Mouse (Mus musculus) MN1 (cell line): ENCODE results near the gene Msrb1.
"Not testable (repeated sequence)": the region's sequence is repeated elsewhere in the genome, so short reads cannot be mapped to it uniquely, and the experiment has no call there.

ENCODE experiments used
- DNase-seq: peaks from one replicate; pipeline ENCODE4 v3.0.0-alpha.2; 2016; ENCODE audit warnings: low spot score

Msrb1 gene

DNA sequence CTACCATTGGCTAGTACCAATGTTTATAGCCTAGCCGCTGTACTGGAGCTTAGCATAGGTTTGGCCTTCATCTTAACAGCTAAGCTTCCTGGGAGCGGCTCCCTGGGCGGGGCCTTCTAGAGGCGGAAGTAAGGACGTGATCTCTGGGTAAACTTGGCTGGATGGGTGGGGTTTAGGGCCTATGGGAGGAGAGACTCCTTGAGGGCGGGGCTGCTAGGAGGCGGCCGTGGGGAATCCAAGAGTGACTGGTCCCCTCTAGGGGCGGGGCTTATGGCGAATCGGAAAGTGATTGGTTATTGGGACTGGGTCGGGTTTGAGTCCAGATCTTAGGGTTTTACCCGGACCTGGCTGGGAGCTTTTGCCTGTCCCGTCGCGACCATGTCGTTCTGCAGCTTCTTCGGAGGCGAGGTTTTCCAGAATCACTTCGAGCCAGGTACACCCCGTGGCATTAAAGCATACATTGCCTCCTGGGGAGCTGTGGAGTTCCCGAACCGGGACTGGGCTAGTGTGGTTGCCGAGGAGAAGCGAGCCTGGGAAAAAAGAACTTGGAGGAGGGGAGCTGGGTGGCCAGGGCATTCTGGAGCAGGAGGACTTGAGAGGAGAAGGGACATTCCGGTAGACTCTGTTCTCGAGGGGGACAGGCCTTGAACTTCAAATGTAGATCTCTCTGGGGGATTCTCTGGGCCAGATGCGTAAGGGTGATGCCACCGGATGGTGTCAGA lies at the start of gene Msrb1:
Msrb1 (plus strand) TSS at position 313 of the 722 bp plus-strand sequence.
- DNase-seq: peak; percentile 83

DNA sequence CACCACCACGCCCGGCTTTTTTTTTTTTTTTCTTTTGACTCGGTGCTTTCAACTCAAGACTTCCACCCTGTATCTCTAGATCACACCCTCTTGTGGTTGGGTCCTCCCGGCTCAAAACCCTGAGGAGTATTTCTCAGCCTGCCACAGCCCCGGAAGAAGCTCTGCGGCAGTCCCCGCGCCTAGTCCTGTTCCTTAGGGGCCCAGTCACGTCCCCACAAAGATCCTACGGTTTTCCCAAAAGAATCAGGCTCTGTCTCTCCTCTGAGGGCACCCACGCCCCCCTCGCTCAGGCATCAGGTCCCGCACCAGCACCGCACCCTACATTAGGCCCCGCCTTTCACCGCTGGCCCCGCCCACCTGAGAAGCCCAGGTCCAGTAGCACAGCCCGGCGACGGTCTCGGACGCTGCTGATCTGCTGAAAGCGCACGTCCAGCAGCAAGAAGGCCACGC lies 49.3 kb upstream of the Msrb1 start:
- DNase-seq: no peak

DNA sequence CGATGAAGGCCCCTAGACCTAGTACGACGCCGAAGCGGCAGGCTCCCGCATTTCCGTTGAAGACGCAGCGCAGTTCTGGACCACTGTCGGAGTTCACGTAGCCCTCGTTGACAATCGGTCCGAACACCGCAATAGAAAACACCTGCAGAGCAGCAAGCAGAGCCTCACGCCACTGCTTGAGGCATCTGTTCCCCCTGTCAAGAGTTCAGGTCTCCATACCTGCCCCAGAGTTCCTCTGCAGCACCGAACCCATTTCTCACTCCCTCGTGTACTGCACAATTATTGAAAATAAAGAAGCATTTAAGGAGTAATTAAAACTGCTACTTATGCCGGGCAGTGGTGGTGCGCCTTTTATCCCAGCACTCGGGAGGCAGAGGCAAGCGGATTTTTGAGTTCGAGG lies 48.8 kb upstream of the Msrb1 start:
- DNase-seq: no peak

DNA sequence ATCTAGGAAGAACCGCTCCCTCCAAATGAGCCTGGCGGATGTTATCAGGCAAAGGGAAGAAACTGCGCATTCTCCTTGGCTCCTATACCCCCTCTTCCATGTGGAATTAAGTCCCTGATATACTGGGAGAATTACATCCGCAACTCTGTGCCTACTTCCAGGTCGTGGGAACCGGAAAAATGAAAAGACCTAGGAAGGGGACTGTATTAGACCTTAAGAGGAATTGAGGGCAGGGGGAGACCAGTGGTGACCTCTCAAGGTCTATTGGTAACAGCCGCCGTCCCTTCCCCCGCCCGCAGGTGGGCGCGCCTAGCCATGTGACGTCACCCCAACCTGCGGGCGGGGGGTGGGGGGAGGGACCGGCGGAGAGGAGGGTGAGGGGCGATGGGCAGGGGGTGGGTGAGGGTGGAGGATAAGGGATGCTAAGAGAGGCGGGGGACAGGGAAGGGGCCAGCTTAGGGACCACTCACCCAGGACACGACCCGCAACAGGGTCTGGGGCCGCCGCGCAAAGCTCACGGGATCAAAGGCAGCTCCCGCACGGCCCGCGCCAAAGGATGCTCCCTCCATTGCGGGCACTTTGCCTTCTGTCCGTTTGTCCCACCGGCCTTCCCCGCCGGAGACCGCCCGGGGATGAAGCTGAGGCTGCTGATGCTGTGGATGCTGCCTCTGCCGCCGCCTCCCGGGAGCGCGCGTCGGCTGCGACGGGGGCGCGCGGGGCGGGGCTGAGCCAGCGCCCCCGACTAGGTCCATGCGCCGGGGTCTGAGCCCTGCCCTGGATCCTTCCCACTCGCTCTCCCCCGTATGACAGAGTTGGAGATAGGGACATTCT lies 47.0 kb upstream of the Msrb1 start, which contains the start of gene Syngr3:
Syngr3 (minus strand) TSS at position 705 of the 831 bp plus-strand sequence.
- DNase-seq: peak; percentile 47

DNA sequence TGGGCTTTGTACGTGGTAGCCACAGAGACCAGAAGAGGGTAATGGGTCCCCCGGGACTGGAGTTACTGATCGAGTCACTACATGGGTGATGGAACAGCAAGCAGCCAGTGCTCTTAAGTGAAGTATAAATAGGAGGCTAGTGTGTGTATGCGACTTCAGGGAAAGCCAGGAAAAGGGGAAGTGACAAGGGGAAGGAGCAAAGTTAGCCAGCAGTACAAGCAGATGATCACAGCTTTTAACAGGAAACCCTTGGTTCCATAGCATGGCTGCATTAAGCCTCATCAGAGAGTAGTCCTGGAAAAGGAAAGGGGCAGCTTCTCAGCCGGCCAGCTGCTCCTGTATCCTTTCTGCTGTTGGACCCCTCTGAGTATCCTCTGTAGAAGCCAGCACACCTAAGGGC lies 44.1 kb upstream of the Msrb1 start:
- DNase-seq: peak; percentile 42

DNA sequence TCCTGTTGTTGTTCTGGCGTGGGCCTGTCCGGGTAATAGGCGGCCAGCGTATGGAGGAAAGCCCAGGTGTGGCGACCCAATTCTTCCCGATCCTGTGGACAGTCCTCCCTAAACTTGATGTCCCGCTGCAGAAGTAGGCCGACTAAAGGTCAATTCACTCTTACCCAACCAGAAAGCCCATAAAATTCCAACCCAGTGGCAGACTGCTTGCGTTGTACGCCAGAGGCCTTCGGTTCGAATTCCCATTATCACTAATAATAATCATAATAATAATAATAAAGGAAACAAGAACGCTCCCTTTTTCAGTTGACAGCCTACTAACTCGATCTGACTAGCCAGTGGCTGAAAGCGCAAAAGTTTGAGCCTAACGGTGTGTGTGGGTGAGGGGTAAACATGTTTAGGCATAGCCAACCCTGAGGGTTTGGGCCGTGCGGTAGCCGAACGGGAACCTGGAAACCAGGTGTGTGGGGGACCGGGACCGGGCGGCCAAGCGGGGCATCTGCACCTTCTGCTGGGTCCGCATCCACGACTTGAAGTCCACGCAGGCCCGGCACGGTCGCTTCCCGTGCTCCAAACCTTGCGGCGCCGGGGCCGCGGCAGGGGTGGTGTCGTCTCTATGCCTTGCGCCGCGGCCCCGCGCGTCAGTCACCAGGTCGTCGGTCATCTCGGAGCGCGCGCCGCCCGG lies 41.0 kb upstream of the Msrb1 start:
- DNase-seq: no peak

DNA sequence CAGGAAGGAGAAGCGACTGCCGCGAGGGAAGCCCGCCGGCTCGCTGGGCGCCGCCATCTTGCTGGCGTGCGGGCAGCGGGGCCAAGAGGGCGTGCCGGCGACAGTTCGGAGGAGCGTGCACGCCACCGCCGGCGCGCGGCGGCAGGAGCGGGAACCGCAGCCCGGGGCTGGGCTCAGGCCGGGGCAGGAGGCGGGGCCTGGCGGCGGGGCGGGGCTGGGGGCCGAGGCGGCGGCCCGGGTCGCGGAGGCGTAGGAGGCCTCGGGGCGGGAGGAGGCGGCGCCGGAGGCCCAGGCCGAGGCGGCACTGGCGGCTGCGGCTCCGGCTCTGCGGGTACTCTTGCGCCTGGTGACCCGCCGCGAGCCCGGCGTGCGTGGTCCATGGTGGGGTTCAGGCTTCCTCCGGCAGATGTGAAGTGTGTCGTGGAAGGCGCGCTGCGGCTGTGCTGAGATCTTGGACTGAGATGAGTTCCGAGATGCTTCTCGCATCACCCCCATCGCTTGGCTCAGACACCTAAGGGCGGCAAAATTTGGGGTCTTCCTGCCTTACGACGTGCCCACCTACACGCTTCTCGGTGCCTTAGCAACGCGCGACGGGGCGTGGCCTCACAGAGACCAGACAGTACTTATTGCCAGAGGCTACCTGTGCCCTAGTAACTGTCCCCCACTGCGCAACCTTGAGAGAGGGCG lies 40.3 kb upstream of the Msrb1 start, which contains the start of the genes Gfer and Noxo1:
Gfer (minus strand) TSS at position 146 of the 687 bp plus-strand sequence.
Noxo1 (plus strand) TSS at position 224 of the 687 bp plus-strand sequence.
- DNase-seq: peak; percentile 92

DNA sequence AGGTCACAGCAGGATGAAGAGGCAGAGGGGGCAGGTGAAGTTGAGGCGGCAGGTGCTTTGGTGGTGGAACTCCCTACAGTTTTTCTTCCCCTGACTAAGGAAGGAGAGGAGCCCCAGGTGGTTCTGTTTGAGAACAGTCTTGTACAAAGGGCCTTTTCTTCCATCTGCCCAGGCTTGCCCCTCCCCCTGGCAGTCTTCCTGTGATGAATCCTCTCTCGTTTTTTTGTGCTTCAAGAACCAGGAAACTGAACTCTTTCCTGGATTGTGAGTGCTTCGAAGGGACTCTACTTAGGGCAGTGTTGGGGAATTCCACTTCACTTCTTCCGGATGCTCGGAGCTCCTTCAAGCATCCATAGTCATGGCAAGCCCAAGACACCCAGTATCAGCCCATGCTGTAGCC lies 38.5 kb upstream of the Msrb1 start:
- DNase-seq: no peak

DNA sequence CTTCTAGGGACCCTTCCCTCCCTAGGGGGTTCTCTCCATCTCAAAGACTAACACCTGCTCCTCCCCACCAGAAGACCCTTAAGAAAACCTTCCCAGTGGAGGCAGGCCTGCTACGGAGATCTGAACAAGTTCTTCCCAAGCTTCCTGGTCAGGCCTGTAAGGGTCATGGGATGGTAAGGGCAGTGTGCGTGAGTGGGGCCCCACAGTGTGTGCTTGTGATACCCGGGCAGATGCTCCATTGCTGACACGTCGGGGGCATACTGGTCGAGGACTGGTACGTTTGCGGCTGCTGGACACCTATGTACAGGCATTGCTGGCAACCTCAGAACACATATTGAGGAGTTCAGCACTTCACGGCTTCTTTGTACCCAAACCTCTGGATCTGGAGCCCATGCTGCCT lies 37.7 kb upstream of the Msrb1 start:
- DNase-seq: no peak

DNA sequence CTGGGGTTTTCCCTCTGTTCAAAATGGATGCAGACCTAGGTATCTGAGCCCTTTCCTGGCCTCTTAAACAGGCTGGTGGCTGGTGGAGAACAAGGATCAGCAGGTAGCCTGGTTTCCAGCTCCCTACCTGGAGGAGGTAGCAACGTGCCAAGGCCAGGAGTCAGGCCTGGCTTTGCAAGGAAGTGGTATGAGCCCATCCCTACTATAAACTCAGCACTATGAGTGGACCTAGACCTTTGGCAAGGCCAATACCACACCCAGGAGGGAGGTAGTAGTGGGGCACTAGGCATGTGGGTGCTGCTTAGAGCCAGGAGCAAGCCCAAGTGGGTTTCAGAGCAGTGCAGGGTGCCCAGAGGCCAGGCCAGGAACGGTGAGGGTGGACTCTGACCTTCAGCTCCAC lies 37.0 kb upstream of the Msrb1 start:
- no peak for DNase-seq

DNA sequence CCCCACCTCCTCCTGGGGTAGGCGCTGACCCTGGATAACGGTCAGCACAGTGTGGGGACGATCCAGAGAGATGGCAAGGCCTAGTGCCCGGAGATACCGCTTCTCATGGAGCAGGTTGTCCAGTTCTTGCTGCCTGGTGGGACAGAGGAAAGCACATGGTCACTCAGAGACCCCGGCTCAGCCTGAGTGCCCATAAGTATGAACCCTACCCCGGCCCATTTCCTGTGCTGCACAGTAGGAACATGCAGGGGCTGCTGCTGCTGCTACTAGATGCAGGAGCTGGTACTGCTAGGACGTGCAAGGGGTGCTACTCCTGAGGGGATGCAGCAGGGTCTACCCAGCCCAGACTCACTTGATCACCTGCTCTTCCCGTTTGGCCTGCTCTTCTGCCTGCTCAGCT lies 35.2 kb upstream of the Msrb1 start:
- DNase-seq: no peak

DNA sequence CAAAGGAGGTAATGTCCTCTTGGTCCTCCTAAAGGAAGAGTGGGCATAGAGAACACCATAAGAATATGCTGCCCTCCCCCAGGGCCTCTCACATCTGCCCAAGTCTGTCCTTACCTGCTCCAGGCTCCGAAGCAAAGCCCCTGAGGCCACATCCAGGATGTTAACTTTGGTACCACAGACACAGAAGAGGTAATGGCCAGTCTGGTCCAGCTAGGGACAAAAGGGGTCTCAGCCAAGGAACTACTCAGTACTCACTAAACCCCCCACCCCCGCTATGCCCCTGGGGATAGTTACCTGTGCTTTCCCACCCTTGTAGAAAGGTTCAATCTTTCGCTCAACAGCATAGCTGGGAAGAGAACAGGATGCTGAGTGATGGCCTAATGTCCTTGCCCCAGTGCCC lies 30.6 kb upstream of the Msrb1 start:
- DNase-seq: no peak

DNA sequence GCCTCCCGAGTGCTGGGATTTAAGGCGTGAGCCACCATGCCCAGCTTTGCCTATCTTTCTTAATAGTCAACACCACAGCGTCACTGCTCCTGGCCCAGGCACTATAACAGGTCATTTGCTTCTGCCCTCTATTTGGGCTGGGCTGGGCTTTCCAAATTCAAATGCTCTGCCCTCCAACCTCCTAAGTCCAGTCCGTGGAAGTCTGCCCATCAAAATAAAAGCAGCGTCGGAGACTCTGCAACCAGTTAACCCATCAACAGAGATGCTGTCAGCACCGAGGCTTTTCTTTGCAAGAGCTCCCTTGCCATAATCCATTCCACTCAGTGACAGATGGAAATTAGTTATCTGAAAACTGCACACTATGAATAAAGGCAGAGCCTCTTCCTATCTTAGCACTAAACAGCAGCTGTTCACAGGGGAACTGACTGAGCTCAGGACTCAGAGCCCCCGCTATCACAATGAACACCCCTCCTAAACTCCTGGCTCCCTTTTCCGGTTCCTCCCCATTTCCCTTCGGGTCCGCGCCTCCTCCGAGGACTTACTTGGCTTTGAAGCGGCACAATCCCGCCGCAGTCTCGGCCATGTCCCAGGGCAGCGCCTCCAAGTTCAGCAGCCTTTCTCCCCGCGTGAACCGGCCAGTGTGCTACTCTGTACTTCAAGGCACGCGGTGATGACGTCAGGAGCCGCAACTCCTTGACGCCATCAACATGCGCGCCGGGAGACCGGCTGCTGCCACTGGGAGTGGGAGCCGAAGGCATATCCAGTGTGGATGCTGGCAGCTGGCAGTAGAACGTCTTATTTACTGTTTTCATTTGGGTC lies 29.3 kb upstream of the Msrb1 start, which contains the start of gene Tbl3:
Tbl3 (minus strand) TSS at position 679 of the 819 bp plus-strand sequence.
- peak; percentile 96 for DNase-seq

DNA sequence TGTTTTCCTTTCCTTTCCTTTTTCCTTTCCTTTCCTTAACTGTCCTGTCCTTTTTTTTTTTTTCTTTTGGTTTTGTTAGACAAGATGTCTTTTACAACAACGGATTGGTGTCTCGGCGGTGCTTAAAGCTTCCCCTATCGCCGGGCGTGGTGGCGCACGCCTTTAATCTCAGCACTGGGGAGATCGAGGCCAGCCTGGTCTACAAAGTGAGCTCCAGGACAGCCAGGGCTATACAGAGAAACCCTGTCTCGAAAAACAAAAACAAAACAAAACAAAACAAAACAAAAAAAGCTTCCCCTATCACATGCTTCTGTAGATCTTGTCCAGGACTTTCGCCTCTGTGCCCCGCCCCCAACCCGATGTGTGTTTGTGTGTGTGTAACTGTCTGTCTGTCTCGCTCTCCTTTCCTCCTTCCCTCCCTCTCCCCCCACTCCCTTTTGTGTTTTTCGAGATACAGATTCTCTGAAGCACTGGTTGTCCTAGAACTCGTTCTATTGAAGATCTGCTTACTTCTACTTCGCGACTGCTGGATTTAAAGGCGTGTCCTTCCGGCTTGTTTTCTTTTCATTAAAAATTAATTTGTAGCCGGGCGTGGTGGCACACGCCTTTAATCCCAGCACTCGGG lies 28.5 kb upstream of the Msrb1 start:
- peak; percentile 50 for DNase-seq

DNA sequence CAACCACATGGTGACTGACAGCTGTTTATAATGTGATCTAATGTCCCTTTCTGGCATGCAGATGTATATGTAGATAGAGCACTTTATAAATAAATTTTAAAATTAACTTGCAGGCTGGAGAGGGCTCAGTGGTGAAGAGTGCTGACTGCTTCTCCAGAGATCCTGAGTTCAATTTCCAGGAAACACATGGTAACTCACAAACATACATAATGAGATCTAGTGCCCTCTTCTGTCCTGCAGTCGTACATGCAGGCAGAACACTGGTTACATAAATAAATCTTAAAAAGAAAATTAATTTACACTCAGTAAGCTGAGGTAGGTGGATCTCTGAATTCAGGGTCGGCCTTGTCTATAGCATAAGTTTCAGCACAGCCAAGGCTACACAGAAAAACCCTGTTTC lies 27.8 kb upstream of the Msrb1 start:
- peak; percentile 62 for DNase-seq

DNA sequence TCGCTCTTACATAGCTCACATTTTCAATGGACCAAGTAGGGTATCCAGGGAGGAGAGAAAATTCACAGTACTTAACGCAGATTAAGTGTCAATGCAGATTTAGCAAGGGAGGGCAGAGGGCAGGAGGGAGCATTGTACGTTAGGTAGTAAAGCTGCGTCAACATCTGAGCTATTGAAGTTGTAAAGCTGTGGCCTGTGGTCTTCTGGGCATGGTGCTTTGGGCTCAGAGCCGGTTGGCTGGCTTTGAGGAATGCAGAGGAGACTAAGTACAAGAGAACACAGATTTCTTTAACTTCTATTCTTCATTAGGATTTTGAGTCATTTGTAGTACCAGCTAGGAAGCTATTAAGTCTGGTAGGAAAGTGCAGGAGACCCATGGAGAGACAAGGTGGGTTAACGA lies 20.9 kb upstream of the Msrb1 start:
- no peak for DNase-seq

DNA sequence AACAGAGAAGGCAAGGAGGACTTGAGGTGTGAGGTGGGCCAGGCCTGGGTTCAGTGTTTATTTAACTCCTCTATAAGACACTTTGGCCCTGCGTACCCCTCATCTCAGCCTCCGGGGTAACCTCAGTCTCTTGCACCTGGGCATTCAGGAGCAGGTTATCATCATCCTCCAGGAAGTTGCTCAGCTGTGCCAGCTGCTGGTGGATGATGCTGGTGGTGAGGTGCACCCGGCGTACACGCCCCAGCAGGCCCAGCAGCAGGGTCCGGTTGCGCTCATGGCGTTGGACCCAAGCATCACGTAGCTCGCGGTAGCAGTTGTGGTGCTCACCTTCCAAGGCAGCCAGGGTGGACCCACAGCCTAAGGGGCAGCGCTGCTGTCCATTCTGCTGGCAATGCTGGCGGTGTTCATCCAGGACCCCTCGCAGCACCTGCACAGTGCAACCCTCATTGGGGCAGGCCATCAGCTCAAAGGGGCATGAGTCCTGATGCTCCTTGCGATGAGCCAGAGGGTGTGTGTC lies 20.2 kb upstream of the Msrb1 start:
- DNase-seq: no peak

DNA sequence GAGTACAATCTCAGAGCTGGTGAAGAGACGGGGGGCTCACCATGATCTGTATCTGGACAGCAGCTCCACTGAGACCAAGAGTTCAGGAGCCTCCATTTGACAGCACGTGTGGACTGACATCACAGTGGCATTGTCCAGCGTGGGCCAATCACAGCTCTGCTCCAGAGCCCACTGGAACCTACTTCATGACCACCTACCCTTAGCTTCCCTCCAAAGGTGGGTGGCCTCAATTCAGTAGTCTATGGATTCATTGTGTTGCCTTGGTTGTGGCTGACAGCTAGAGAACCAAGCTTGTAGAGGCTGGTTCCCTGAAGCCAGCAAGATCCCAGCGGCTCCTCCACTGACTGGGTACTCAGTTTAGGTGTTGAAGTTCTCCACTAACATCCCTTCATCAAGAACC lies 18.5 kb upstream of the Msrb1 start, which contains the start of the genes Rnf151 and Rps2:
Rnf151 (minus strand) TSS at position 121 of the 400 bp plus-strand sequence.
Rps2 (plus strand) TSS at position 174 of the 400 bp plus-strand sequence.
- no peak for DNase-seq

DNA sequence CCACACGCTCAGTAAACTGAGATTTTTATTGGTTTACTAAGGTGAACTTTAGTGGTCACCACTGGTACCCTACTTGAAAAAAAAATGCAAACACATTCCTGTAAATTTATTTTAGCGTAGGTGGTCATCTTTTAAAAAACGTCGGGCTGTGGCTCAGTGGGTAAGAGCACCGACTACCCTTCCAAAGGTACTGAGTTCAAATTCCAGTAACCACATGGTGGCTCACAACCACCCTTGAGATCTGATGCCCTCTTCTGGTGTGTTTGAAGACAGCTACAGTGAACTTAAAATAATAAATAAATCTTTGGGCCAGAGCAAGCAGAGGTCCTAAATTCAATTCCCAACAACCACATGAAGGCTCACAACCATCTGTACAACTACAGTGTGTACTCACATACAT lies 17.5 kb upstream of the Msrb1 start:
- DNase-seq: not testable (repeated sequence)
